Mouse (Mus musculus): ENCODE results near the gene Kpna7. TPM values are rescaled to one million over a fixed set of nuclear protein-coding genes. Genes with fewer than 3 reads are reported as not detected.

The Kpna7 gene
- polyA plus RNA-seq, 1 experiment from 2014 or later, result not detected

- H3K4me3 ChIP-seq, result no peak overlapping the region
- H3K9me3 ChIP-seq, result no peaks in the 10 kb centered on the region
- no peak overlapping the region for H3K9ac ChIP-seq
- H3K4me2 ChIP-seq, result no peak overlapping the region
- H3K27ac ChIP-seq, result no peak overlapping the region
- no peak for ATAC-seq (ENCODE audit: borderline replicate concordance, extremely low read depth, low FRiP score, low TSS enrichment)
- H3K36me3 ChIP-seq, result no peaks in the 10 kb centered on the region
- H3K4me1 ChIP-seq, result peaks cover 31% of the 10 kb centered on the region
- H3K27me3 ChIP-seq, result no peaks in the 10 kb centered on the region
- WGBS, result 65% methylated on average over 2 of the region's 2 CpGs
Measured at GRCm38 (mm10) chr5:144952592-144952991, 131.2 kb downstream of the Kpna7 start.

- 89% methylated on average over 5 of the region's 5 CpGs for WGBS
- no peak overlapping the region for H3K4me2 ChIP-seq
- no peak overlapping the region for H3K4me3 ChIP-seq
- H3K36me3 ChIP-seq, result no peaks in the 10 kb centered on the region
- H3K27ac ChIP-seq, result no peak overlapping the region
- H3K9me3 ChIP-seq, result no peaks in the 10 kb centered on the region
- no peaks in the 10 kb centered on the region for H3K27me3 ChIP-seq
- no peak for ATAC-seq (ENCODE audit: borderline replicate concordance, extremely low read depth, low FRiP score, low TSS enrichment)
- peaks cover 43% of the 10 kb centered on the region for H3K4me1 ChIP-seq
- no peak overlapping the region for H3K9ac ChIP-seq
Measured at GRCm38 (mm10) chr5:144950428-144951051, 133.3 kb downstream of the Kpna7 start.

DNA sequence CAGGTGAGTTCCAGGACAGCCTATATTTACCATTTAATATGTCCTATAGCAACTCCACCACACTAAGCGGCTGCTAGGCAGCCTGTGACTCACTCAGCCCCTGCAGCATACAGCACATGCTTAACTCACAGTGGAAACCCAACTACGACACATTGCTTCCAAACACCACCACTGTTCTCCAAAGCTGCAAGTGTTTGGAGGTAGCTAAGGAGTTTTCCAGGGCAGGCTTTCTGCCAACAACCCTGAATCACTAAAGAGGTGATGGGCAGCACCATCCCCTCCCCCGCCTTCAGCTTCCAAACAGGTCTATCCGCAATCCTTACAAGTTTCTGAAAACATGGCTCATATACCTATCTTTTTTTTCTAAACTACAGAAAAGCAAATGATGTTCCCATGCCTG, 134.0 kb downstream of the Kpna7 start:
- 69% methylated on average over 4 of the region's 4 CpGs for WGBS
- H3K27ac ChIP-seq, result no peak overlapping the region
- H3K4me1 ChIP-seq, result peaks cover 50% of the 10 kb centered on the region
- no peaks in the 10 kb centered on the region for H3K27me3 ChIP-seq
- H3K4me2 ChIP-seq, result no peak overlapping the region
- H3K36me3 ChIP-seq, result no peaks in the 10 kb centered on the region
- no peak for ATAC-seq (ENCODE audit: borderline replicate concordance, extremely low read depth, low FRiP score, low TSS enrichment)
- no peaks in the 10 kb centered on the region for H3K9me3 ChIP-seq
- no peak overlapping the region for H3K4me3 ChIP-seq
- no peak overlapping the region for H3K9ac ChIP-seq

- Histone ChIP-seq H3K36me3 (no peaks in the 10 kb centered on the region), H3K4me3 (no peak overlapping the region), H3K4me1 (peaks cover 54% of the 10 kb centered on the region), H3K4me2 (peak overlapping the region; percentile 11), H3K27ac (peak overlapping the region; percentile 20), H3K9me3 (no peaks in the 10 kb centered on the region), H3K9ac (no peak overlapping the region), H3K27me3 (no peaks in the 10 kb centered on the region)
- peak; percentile 78; the same call in 1 of the 2 replicates for ATAC-seq (ENCODE audit: borderline replicate concordance, extremely low read depth, low FRiP score, low TSS enrichment)
- 13% methylated on average over 11 of the region's 11 CpGs for WGBS
Measured at GRCm38 (mm10) chr5:144948422-144948821, 135.4 kb downstream of the Kpna7 start.

DNA sequence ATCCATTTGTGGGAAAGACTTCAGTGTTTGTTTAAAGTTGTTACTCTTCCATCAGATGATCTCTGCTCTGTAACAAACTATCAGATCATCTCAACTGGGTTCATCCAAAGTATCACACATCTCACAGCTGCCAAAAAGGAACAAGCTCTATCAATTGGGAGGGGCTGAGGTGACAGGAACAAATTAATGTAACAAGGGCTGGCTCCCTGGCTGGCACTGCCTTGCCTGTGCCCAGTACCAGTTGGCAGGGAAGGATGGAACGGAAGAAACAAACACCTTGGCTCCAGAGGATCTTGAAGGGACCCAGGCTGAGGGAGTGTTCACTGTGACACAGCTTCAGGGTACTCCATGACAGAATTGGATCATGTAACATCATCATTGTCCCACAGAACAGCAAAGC, 135.8 kb downstream of the Kpna7 start:
- no peak overlapping the region for H3K9ac ChIP-seq
- WGBS, result 38% methylated on average over 1 of the region's 1 CpGs
- no peaks in the 10 kb centered on the region for H3K9me3 ChIP-seq
- H3K4me3 ChIP-seq, result no peak overlapping the region
- peak overlapping the region; percentile 11 for H3K4me2 ChIP-seq
- H3K27me3 ChIP-seq, result no peaks in the 10 kb centered on the region
- peak overlapping the region; percentile 20; the same call in 1 of the 2 replicates for H3K27ac ChIP-seq
- H3K4me1 ChIP-seq, result peaks cover 56% of the 10 kb centered on the region
- H3K36me3 ChIP-seq, result no peaks in the 10 kb centered on the region
- ATAC-seq (ENCODE audit: borderline replicate concordance, extremely low read depth, low FRiP score, low TSS enrichment), result peak; percentile 27; the same call in 1 of the 2 replicates

DNA sequence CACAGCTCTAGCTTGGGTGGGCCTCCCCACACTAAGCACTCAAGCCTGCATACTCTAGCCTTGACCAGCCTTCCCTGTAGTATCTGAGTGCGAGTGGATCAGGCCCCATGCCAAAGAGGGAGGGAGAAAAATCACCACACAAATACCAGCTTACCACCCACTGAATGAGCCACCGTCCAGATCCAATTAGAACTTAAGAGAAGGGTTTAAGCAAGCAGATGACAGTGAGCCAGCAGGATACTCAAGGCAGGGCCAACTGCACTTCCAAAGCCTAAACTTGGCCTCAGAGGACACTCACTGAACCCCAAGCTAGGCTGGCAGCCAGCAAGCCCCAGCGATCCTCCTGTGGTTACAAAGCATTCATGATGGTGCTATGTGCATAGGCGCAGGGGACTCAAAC, 137.8 kb downstream of the Kpna7 start:
- no peaks in the 10 kb centered on the region for H3K27me3 ChIP-seq
- no peak overlapping the region for H3K4me2 ChIP-seq
- no peak overlapping the region for H3K9ac ChIP-seq
- no peak overlapping the region for H3K27ac ChIP-seq
- no peaks in the 10 kb centered on the region for H3K9me3 ChIP-seq
- H3K4me3 ChIP-seq, result no peak overlapping the region
- 58% methylated on average over 4 of the region's 4 CpGs for WGBS
- no peak for ATAC-seq (ENCODE audit: borderline replicate concordance, extremely low read depth, low FRiP score, low TSS enrichment)
- no peaks in the 10 kb centered on the region for H3K36me3 ChIP-seq
- peaks cover 56% of the 10 kb centered on the region for H3K4me1 ChIP-seq

- no peak for ATAC-seq (ENCODE audit: borderline replicate concordance, extremely low read depth, low FRiP score, low TSS enrichment)
- no peaks in the 10 kb centered on the region for H3K36me3 ChIP-seq
- no peak overlapping the region for H3K9ac ChIP-seq
- H3K9me3 ChIP-seq, result no peaks in the 10 kb centered on the region
- no peaks in the 10 kb centered on the region for H3K27me3 ChIP-seq
- H3K4me3 ChIP-seq, result no peak overlapping the region
- H3K4me1 ChIP-seq, result peaks cover 57% of the 10 kb centered on the region
- H3K27ac ChIP-seq, result no peak overlapping the region
- no peak overlapping the region for H3K4me2 ChIP-seq
- WGBS, result 69% methylated on average over 7 of the region's 7 CpGs
Measured at GRCm38 (mm10) chr5:144944932-144945331, 138.9 kb downstream of the Kpna7 start.

DNA sequence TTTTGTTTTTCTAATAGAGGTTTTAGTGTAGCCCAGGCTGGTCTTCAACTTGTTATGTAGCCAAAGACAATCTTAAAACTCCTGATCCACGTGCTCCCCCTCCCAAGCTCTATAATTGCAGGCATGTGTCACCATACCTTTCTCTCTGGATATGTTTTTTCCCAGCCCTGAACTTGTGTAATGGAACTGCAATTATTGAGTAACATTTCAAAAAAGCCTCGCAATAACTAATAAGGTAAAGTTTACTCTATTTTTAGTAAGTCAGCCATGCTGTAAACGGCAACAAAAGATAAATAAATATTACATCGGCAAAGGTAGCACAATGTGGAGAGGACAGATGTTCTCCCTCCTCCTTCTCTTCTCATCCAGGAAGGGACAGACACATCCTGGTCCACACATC, 139.5 kb downstream of the Kpna7 start:
- Histone ChIP-seq H3K9ac (no peak overlapping the region), H3K27me3 (no peaks in the 10 kb centered on the region), H3K4me1 (peaks cover 52% of the 10 kb centered on the region), H3K36me3 (no peaks in the 10 kb centered on the region), H3K9me3 (no peaks in the 10 kb centered on the region), H3K4me2 (no peak overlapping the region), H3K4me3 (no peak overlapping the region), H3K27ac (no peak overlapping the region)
- 56% methylated on average over 4 of the region's 4 CpGs for WGBS
- no peak for ATAC-seq (ENCODE audit: borderline replicate concordance, extremely low read depth, low FRiP score, low TSS enrichment)

DNA sequence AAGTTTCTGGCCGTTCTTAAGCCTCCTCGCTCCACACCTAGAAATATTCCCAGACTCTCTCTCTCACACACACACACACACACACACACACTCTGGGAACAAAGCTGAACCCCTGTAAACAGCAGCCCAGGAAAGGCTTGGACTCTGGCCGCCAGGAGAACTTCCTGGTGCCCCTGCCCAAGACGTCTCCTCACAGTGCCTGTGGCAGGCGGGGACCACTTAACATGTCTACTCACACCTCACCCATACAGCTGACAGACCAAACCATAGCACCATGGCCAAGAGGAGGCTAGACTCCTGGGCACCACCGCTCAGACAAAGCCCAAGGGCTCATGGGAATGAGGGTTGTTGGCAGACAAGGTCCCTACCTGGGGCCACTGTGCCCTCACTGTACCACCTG, 140.5 kb downstream of the Kpna7 start:
- Histone ChIP-seq H3K4me1 (peaks cover 43% of the 10 kb centered on the region), H3K36me3 (no peaks in the 10 kb centered on the region), H3K27me3 (no peaks in the 10 kb centered on the region), H3K9ac (no peak overlapping the region), H3K9me3 (no peaks in the 10 kb centered on the region), H3K4me3 (no peak overlapping the region), H3K4me2 (no peak overlapping the region), H3K27ac (no peak overlapping the region)
- no peak for ATAC-seq (ENCODE audit: borderline replicate concordance, extremely low read depth, low FRiP score, low TSS enrichment)
- WGBS, result 69% methylated on average over 6 of the region's 6 CpGs

- H3K36me3 ChIP-seq, result no peaks in the 10 kb centered on the region
- H3K4me2 ChIP-seq, result no peak overlapping the region
- H3K4me1 ChIP-seq, result peaks cover 35% of the 10 kb centered on the region
- H3K9me3 ChIP-seq, result no peaks in the 10 kb centered on the region
- H3K27ac ChIP-seq, result no peak overlapping the region
- no peak overlapping the region for H3K9ac ChIP-seq
- WGBS, result 64% methylated on average over 9 of the region's 9 CpGs
- H3K27me3 ChIP-seq, result no peaks in the 10 kb centered on the region
- ATAC-seq (ENCODE audit: borderline replicate concordance, extremely low read depth, low FRiP score, low TSS enrichment), result no peak
- H3K4me3 ChIP-seq, result no peak overlapping the region
Measured at GRCm38 (mm10) chr5:144942431-144942830, 141.4 kb downstream of the Kpna7 start.

DNA sequence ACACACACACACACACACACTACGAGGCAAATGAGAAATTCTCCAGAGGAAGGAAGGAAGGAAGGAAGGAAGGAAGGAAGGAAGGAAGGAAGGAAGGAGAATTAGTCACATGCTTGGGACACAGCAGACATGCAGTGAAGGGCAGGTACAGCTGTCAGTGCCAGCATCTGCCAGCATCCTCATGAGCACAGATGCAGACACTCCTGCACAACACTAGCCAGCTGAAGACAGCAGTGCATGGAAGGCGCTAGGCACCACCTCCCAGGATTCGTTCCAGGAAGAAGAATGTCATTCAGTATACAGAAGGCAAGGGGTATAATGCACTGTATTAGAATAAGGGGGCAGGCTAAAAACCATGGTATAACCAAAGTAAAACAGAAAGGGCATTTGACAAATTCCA, 142.9 kb downstream of the Kpna7 start:
- H3K4me3 ChIP-seq, result no peak overlapping the region
- no peak overlapping the region for H3K9ac ChIP-seq
- H3K27ac ChIP-seq, result no peak overlapping the region
- H3K36me3 ChIP-seq, result no peaks in the 10 kb centered on the region
- 46% methylated on average over 3 of the region's 3 CpGs for WGBS
- ATAC-seq (ENCODE audit: borderline replicate concordance, extremely low read depth, low FRiP score, low TSS enrichment), result no peak
- H3K4me2 ChIP-seq, result no peak overlapping the region
- H3K9me3 ChIP-seq, result no peaks in the 10 kb centered on the region
- no peaks in the 10 kb centered on the region for H3K27me3 ChIP-seq
- peaks cover 26% of the 10 kb centered on the region for H3K4me1 ChIP-seq

- no peak for ATAC-seq (ENCODE audit: borderline replicate concordance, extremely low read depth, low FRiP score, low TSS enrichment)
- Histone ChIP-seq H3K4me2 (no peak overlapping the region), H3K27ac (no peak overlapping the region), H3K4me3 (no peak overlapping the region), H3K4me1 (peaks cover 18% of the 10 kb centered on the region), H3K27me3 (no peaks in the 10 kb centered on the region), H3K9ac (no peak overlapping the region), H3K36me3 (no peaks in the 10 kb centered on the region), H3K9me3 (no peaks in the 10 kb centered on the region)
- 73% methylated on average over 2 of the region's 2 CpGs for WGBS
Measured at GRCm38 (mm10) chr5:144937304-144937703, 146.5 kb downstream of the Kpna7 start.
